ENCODE assay signal across 1 mouse cellular context in the genomic region with DNA sequence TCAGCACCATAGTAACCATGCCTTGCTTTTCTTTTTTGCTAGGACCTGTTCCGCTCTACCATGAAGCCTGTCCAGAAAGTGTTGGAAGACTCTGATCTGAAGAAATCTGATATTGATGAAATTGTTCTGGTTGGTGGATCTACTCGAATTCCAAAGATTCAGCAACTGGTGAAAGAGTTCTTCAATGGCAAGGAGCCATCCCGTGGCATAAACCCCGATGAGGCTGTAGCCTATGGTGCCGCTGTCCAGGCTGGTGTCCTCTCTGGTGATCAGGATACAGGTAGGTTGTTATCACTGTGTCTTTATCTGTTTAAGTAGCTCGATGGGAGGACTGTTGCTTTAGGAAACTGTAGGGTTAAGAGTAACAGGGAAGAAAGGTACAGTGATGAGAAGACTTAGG.
TF ChIP-seq lines count a peak whose summit lies in the region.

No protein-coding gene starts in this region.

TF ChIP-seq in MEL, 35 proteins besides CTCF, POLR2A, EP300 and RAD21:
- TF ChIP-seq CHD1 (IDR thresholded peaks at IDR 0.05; ENCODE audit: low read depth, low read length): no peak
- no peak for TF ChIP-seq ETS1 (IDR thresholded peaks at IDR 0.05; ENCODE audit: low read depth, low read length)
- no peak for TF ChIP-seq UBTF (IDR thresholded peaks at IDR 0.05; ENCODE audit: borderline replicate concordance, insufficient read depth, low read depth, low read length)
- TF ChIP-seq GATA1 (IDR thresholded peaks at IDR 0.05; ENCODE audit: low read depth, low read length): no peak
- no peak for TF ChIP-seq BHLHE40 (IDR thresholded peaks at IDR 0.05; ENCODE audit: borderline replicate concordance, low read depth, low read length)
- TF ChIP-seq TBP (IDR thresholded peaks at IDR 0.05; ENCODE audit: low read depth, low read length): no peak
- TF ChIP-seq NELFE (IDR thresholded peaks at IDR 0.05; ENCODE audit: low read depth, low read length): no peak
- no peak for TF ChIP-seq USF2 (IDR thresholded peaks at IDR 0.05; ENCODE audit: borderline replicate concordance in 1 of 2, insufficient read depth in 1 of 2, low read depth in 1 of 2, low read length in 2 of 2)
- no peak for TF ChIP-seq RCOR1 (IDR thresholded peaks at IDR 0.05; ENCODE audit: low read depth, low read length)
- no peak for TF ChIP-seq MAFK (IDR thresholded peaks at IDR 0.05; ENCODE audit: borderline replicate concordance, low read depth, low read length)
- no peak for TF ChIP-seq MYC (IDR thresholded peaks at IDR 0.05; ENCODE audit: low read depth, low read length)
